Mouse (Mus musculus) heart, embryonic 11.5 days (tissue): ENCODE measurements around the gene Knop1. TPM values are rescaled to one million over a fixed set of nuclear protein-coding genes. Genes with fewer than 3 reads are reported as not detected.

ENCODE experiments used
- ATAC-seq: fragments of 200-750 bp; cut with Nextera tagmentation; replicated peaks from 2 replicates; pipeline ENCODE4 v1.8.0; 2017; ENCODE audit warnings: moderate library complexity; ENCODE audit not compliant: insufficient number of reproducible peaks, low FRiP score, low TSS enrichment
- H3K27ac ChIP-seq: fragments of 300-500 bp; sonication (generic); 2 replicates; pipeline ENCODE4 v1.5.1; 2014; ENCODE audit warnings: mild to moderate bottlenecking, low read depth, low read length
- H3K27me3 ChIP-seq: fragments of 300-500 bp; sonication (generic); 2 replicates; pipeline ENCODE4 v1.6.1; 2014; ENCODE audit warnings: mild to moderate bottlenecking, low read length, mixed read lengths; ENCODE audit not compliant: control insufficient read depth, insufficient read depth
- H3K36me3 ChIP-seq: fragments of 300-500 bp; sonication (generic); 2 replicates; pipeline ENCODE4 v1.6.1; 2014; ENCODE audit warnings: mild to moderate bottlenecking, low read length, moderate library complexity, mixed read lengths; ENCODE audit not compliant: control insufficient read depth, insufficient read depth
- H3K4me1 ChIP-seq: fragments of 300-500 bp; sonication (generic); 2 replicates; pipeline ENCODE4 v1.6.1; 2014; ENCODE audit warnings: low read length; ENCODE audit not compliant: control insufficient read depth, insufficient read depth
- H3K4me2 ChIP-seq: fragments of 300-500 bp; sonication (generic); 2 replicates; pipeline ENCODE4 v1.6.1; 2014; ENCODE audit warnings: mild to moderate bottlenecking, moderate library complexity
- H3K4me3 ChIP-seq: fragments of 300-500 bp; sonication (generic); 2 replicates; pipeline ENCODE4 v1.5.1; 2014; ENCODE audit warnings: low read depth, low read length
- H3K9ac ChIP-seq: fragments of 300-500 bp; sonication (generic); 2 replicates; pipeline ENCODE4 v1.6.1; 2014; ENCODE audit warnings: mild to moderate bottlenecking, low read depth, low read length, moderate library complexity
- H3K9me3 ChIP-seq: fragments of 300-500 bp; sonication (generic); replicated peaks from 2 replicates; pipeline ENCODE4 v1.6.1; 2016; ENCODE audit warnings: low read length; ENCODE audit not compliant: control insufficient read depth
- WGBS: fragments of 180-500 bp; shearing (Covaris S2); extraction: QIAGEN DNeasy Blood & Tissue Kit; methylation state at CpG from one replicate; pipeline ENCODE4 v1.1.7; 2014; ENCODE audit not compliant: insufficient replicate concordance; 5-methylcytosine and 5-hydroxymethylcytosine counted together
- polyA plus RNA-seq: library from polyadenylated mRNA; unstranded; fragments of >200 nt; fragmentation: Nextera tagmentation; extraction: Ambion mirVana; gene quantifications from 2 replicates; pipeline ENCODE4 v1.2.1, GENCODE M21; 2014

Gene Knop1
- 65.1 and 78.1 TPM in 2 replicates for polyA plus RNA-seq

GRCm38 (mm10) chr7:118855877-118856304 lies at the start of gene Knop1:
Gene Knop1 (minus strand): TSS chr7:118856254.
- under 1% methylated on average over 46 of the region's 46 CpGs for WGBS
- Histone ChIP-seq H3K27me3 (no peaks in the 10 kb centered on the region), H3K9ac (peak within 1 kb of the TSS; percentile 82), H3K9me3 (no peaks in the 10 kb centered on the region), H3K4me2 (peak within 1 kb of the TSS; percentile 70), H3K36me3 (peaks cover 11% of the 10 kb centered on the region), H3K27ac (peak within 1 kb of the TSS; percentile 35; the same call in 1 of the 2 replicates), H3K4me3 (peak within 1 kb of the TSS; percentile 89), H3K4me1 (peaks cover 3% of the 10 kb centered on the region; the same call in 1 of the 2 replicates)
- peak; percentile 78 for ATAC-seq

GRCm38 (mm10) chr7:118904530-118904929 lies 48.5 kb upstream of the Knop1 start:
- ATAC-seq = no peak
- H3K36me3 ChIP-seq = no peaks in the 10 kb centered on the region
- WGBS = 82% methylated on average over 4 of the region's 4 CpGs
- H3K27me3 ChIP-seq = no peaks in the 10 kb centered on the region; the same call in 1 of the 2 replicates
- H3K9me3 ChIP-seq = no peaks in the 10 kb centered on the region
- no peak overlapping the region for H3K9ac ChIP-seq
- no peak overlapping the region for H3K4me3 ChIP-seq
- H3K27ac ChIP-seq = no peak overlapping the region
- H3K4me2 ChIP-seq = no peak overlapping the region
- H3K4me1 ChIP-seq = peaks cover 7% of the 10 kb centered on the region

DNA sequence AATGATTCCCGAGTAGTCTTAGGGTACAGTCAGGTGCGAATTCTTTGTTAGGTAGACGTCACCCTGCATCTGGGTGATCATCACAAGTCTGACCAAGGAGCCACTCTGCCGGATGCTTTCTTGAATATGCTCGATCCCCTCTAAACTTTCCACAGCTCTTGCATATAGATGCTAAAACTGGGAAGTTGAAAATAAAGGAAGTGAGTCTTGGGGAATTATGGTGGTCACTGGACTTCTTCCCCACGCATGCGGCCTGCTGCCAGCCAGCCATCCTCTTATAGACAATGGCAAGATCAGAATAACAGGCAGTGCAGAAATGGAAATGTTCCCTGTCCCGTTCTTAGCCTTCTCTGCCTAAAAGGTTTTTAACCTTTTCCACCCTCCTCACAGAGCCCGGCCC lies 47.8 kb upstream of the Knop1 start:
- H3K9ac ChIP-seq = no peak overlapping the region
- no peaks in the 10 kb centered on the region for H3K36me3 ChIP-seq
- H3K4me3 ChIP-seq = no peak overlapping the region
- WGBS = 84% methylated on average over 9 of the region's 9 CpGs
- no peak overlapping the region for H3K4me2 ChIP-seq
- no peak for ATAC-seq
- no peaks in the 10 kb centered on the region for H3K9me3 ChIP-seq
- H3K27ac ChIP-seq = no peak overlapping the region
- H3K4me1 ChIP-seq = peaks cover 7% of the 10 kb centered on the region
- no peaks in the 10 kb centered on the region; the same call in 1 of the 2 replicates for H3K27me3 ChIP-seq

DNA sequence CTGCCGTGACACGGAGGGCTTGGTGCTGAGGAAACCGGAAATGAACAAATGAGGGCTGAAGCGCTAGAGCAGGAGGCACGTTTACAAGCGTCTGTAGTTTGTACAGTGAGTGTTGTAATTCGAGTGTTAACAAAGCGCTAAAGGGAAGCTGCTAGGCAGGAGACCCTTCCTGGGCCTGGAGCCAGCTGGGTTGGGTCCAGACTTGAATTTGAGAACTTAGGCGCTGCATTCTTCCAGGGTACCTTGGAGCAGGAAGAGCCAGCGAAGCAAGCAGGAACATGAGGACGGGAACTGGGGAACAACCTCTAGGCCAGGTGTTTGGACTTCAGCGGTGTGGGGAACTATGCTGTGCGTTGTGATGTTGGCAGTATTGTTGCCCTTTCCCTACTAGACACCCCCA lies 46.9 kb upstream of the Knop1 start:
- Histone ChIP-seq H3K9ac (no peak overlapping the region), H3K36me3 (no peaks in the 10 kb centered on the region), H3K27ac (no peak overlapping the region), H3K27me3 (no peaks in the 10 kb centered on the region; the same call in 1 of the 2 replicates), H3K4me3 (no peak overlapping the region), H3K9me3 (no peaks in the 10 kb centered on the region), H3K4me1 (peaks cover 7% of the 10 kb centered on the region), H3K4me2 (peak overlapping the region; percentile 22; the same call in 1 of the 2 replicates)
- WGBS = 56% methylated on average over 13 of the region's 13 CpGs
- no peak for ATAC-seq

DNA sequence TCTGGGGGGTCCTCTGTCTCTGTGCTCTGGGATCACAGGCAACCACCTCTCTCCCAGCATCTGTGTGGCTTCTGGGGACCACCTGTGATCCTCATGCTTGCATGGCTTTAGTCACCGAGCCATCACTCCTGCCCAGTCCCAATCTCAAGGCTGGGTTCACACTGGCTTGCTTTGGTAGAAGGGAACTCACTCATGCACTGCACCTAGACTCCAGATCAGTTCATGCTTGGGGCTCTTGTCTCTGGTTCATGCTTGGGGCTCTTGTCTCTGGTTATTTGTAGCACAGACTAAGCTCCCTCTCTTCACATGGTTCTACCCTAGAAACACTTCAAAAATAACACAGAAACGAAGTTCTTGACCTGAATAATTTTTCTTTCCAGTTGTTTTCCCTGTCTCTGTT lies 44.0 kb upstream of the Knop1 start:
- no peak overlapping the region for H3K4me3 ChIP-seq
- ATAC-seq = no peak
- WGBS = 63% methylated on average over 2 of the region's 2 CpGs
- no peaks in the 10 kb centered on the region; the same call in 1 of the 2 replicates for H3K27me3 ChIP-seq
- no peak overlapping the region for H3K9ac ChIP-seq
- no peaks in the 10 kb centered on the region for H3K36me3 ChIP-seq
- H3K4me1 ChIP-seq = peaks cover 7% of the 10 kb centered on the region; the same call in 1 of the 2 replicates
- no peak overlapping the region for H3K4me2 ChIP-seq
- no peak overlapping the region for H3K27ac ChIP-seq
- no peaks in the 10 kb centered on the region for H3K9me3 ChIP-seq

DNA sequence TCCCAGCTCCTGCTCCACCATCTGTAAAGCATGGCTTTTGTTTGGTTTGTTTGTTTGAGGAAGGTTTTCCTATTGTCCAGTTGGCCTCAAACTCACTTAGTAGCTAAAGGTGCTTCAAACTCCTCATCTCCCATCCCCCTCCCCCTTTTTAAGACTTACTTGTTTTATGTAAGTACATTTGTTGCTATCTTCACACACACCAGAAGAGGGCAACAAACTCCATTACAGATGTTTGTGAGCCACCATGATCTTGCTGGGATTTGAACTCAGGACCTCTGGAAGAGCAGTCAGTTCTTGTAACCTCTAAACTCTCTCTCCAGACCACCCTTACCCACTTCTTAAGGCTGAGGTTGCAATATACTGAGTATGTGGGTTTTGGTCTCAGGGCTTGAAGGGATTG lies 42.0 kb upstream of the Knop1 start:
- H3K27me3 ChIP-seq = no peaks in the 10 kb centered on the region; the same call in 1 of the 2 replicates
- no peak overlapping the region for H3K27ac ChIP-seq
- peaks cover 7% of the 10 kb centered on the region; the same call in 1 of the 2 replicates for H3K4me1 ChIP-seq
- no peak overlapping the region for H3K9ac ChIP-seq
- no peaks in the 10 kb centered on the region for H3K9me3 ChIP-seq
- no peak for ATAC-seq
- no peaks in the 10 kb centered on the region for H3K36me3 ChIP-seq
- no peak overlapping the region for H3K4me3 ChIP-seq
- no peak overlapping the region for H3K4me2 ChIP-seq

GRCm38 (mm10) chr7:118895469-118896450 lies 39.7 kb upstream of the Knop1 start:
- H3K4me2 ChIP-seq = no peak overlapping the region
- no peak overlapping the region for H3K9ac ChIP-seq
- no peak overlapping the region for H3K27ac ChIP-seq
- ATAC-seq = no peak
- WGBS = 45% methylated on average over 10 of the region's 10 CpGs
- H3K9me3 ChIP-seq = no peaks in the 10 kb centered on the region
- H3K4me1 ChIP-seq = no peaks in the 10 kb centered on the region
- no peaks in the 10 kb centered on the region; the same call in 1 of the 2 replicates for H3K27me3 ChIP-seq
- no peak overlapping the region for H3K4me3 ChIP-seq
- H3K36me3 ChIP-seq = no peaks in the 10 kb centered on the region

DNA sequence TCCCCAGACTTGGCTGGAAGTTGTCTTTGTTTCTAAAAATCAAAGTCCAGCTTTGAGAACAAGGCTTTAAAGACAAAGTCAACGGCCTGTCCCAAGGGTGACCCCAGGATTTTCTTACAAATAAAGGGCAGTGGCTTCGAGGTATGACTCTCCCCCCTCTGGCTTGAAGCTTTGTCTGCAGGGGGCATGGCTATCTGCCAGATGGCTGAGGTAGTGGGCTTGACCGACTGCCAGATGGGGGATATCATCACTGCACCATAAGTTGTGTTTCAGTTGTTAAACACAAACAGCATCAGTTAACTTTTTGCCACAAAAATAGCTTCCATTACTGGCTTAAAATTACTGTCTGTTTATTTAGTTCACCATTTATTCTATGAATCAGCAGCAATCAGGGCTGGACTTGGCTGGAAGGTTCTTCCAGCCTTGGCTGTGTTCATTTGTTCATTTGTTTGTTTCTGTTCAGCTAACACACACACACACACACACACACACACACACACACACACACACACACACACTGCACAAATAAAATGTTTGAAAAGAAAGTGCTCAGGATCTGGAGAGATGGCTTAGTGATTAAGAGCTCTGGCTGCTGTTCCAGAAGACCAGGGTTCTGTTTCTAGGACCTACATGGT lies 33.1 kb upstream of the Knop1 start:
- Histone ChIP-seq H3K27ac (no peak overlapping the region), H3K4me2 (no peak overlapping the region), H3K4me3 (no peak overlapping the region), H3K4me1 (no peaks in the 10 kb centered on the region), H3K9ac (no peak overlapping the region), H3K27me3 (no peaks in the 10 kb centered on the region), H3K36me3 (no peaks in the 10 kb centered on the region), H3K9me3 (no peaks in the 10 kb centered on the region)
- no peak for ATAC-seq
- 30% methylated on average over 3 of the region's 3 CpGs for WGBS
